Mouse (Mus musculus) bone marrow macrophage, adult 2 months (primary cell): Measurements from ENCODE around the gene Lrba.

ENCODE experiments used
- CTCF ChIP-seq: IDR thresholded peaks from 2 replicates; pipeline ENCODE4 v1.5.1; 2012; ENCODE audit warnings: low read depth, mild to moderate bottlenecking, low read length, moderate library complexity
- POLR2A ChIP-seq: IDR thresholded peaks from 2 replicates; pipeline ENCODE4 v1.6.1; 2012; ENCODE audit warnings: mild to moderate bottlenecking, low read depth, low read length, borderline replicate concordance

- TF ChIP-seq POLR2A: no peak
- no peak for TF ChIP-seq CTCF
Observed at GRCm38 (mm10) chr3:86181107-86181506, 43.4 kb upstream of the Lrba start.
